Mouse (Mus musculus) heart, postnatal 4 days (tissue): ENCODE measurements around the gene Gm765. TPM values are rescaled to one million over a fixed set of nuclear protein-coding genes. Genes with fewer than 3 reads are reported as not detected.

Experiments
- DNase-seq: peaks from one replicate; pipeline ENCODE4 v3.0.0; 2021
- total RNA-seq, 2 experiments: library from RNA; stranded (reverse); gene quantifications; 2 replicates each; pipeline ENCODE4 v1.2.3; 2021

The Gm765 gene
- not detected for total RNA-seq

DNA sequence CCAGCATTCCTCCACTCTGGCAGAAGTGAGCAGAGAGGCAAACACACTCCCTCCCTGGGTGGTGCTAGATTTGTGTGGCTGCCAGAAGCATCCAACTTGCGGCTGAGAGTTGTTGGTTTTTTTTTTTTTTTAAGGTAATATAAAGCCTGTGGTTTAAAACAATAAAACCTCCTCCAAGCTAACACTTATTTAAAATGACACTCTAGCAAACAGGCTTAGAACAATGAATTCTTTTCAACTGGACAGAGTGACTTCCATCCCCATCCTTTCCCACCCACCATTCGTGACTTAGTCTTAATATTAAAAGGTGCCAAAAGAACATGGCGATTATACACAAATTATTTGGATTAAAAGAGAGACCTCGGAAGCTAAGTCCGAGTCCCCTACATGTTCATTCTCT is at the start of gene Gm765:
TSS of gene Gm765 (minus strand) at position 101 of the 400 bp plus-strand sequence.
- no peak for DNase-seq

DNA sequence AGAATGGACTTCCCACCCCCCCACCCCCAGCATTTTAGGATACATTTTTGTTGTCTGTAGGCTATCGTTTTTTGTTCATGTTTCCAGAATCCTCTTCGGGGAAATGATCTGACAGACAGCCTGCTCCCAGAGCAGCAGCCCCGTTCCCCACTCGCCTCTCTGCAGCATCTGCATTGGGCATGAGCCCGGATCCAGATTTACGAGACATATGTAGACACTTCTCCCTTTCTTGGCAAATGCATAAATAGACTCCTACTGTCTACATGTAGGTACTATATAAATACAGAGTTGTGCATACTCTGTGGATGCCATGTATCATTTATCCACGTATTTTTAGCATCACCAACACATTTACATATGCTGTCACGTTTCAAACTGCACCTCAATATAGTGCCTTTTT is 42.9 kb upstream of the Gm765 start:
- no peak for DNase-seq

DNA sequence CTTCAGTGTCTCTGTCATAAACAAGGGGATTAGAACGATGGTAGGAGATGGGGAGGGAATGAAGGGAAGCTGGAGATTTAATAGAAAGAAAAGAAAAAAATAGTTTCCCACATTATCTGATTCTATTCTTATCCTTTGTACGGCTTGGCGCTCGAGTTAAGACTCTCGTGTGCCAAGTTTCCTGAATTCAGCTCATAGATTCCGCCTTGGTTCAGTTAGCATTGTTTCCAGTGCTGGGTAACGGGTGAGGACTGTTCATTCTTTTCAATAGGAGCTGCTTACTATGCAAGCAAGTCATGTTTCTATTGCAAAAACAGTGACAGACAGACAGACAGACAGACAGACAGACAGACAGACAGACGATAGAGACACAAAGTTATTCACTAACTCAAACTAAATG is 41.9 kb upstream of the Gm765 start:
- DNase-seq, result no peak

DNA sequence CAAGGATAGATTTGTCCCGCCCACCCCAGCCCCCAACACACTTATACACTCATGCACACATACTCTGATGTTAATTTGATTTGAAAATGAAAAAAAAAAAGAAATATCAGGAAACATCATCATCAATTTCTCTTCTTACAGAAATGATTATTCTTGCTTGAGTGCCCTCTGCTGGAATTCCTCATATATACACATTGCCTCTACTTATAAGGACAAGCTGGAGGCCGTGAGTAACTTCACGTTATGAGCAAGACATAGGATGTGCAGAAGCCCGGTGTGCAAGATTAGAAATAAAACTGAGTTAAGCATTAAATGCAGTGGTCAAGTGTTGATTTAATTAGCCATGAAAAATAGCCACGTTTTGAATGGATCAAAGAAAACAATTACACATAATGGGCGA is 40.9 kb upstream of the Gm765 start:
- DNase-seq, result peak; percentile 14

DNA sequence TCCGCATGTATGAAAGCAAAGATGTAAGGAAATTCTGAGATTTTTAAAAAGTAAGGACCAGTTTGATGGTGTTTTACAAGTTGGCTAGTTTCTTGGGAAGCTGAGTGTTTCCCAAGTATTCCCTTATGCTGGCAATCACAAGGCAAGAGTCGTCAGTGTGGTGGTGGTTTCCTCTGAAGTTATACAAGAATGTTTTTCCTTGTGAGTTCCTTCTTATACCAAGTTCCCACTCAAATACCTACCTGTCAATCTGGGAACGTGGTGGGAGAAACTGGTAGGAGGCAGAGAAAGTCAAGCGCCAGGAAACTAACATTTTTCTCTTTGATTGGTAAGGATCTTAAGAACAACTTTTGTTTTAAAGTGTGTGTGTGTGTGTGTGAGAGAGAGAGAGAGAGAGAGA is 23.6 kb upstream of the Gm765 start:
- DNase-seq, result no peak

DNA sequence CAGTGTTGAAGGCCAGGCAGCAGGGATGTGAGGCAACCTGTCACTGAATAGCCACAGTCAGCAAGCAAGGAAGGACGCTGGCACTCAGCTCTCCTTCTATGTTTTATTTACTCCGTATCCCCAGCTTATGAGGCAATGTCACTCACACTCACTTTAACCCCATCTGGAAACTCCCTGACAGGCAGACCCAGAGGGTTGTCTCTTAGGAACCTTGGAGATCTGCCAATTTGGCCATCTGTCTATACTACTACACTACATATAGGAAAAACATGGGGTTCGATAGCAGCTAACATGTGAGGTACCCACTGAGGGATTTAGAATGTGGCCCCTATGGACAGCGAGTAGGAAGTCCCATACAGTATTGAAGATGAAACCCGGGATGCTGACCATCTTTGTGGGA is 12.7 kb upstream of the Gm765 start:
- no peak for DNase-seq

DNA sequence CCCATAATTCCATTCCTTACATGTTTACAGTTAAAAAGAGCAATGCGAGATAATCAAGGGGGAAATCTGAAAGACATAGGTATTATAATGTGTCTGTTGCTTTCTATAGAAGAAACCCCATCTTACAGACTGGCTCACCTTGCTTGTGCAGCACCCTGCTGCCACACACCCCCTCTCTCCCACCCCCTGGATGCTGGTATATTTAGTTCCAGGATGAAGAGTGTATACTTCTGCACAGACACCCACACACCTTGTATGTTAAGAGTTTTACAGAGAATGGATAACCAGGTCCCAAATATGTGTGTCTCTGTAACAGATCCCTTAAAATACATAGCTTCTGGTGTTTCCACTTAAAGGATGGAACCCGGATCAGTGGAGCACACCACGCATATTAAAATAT is 10.7 kb upstream of the Gm765 start:
- no peak for DNase-seq

DNA sequence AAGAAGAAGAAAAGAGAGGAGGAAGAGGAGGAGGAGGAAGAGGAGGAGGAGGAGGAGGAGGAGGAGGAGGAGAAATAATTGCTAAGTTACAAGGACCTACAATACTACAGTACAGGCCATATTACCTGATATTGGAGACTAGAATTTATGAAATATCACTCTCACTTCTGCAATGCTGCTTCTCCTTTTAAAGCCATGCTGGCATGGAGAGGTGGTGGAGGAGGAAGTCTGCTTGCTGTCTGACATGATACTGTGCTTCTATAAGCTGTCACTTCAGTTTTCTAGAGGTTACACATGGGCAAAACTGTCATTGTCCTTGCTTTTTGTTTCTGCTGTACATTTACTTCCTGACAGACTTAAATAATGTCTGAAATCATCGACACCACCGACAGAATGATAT is 9.8 kb downstream of the Gm765 start:
- no peak for DNase-seq

DNA sequence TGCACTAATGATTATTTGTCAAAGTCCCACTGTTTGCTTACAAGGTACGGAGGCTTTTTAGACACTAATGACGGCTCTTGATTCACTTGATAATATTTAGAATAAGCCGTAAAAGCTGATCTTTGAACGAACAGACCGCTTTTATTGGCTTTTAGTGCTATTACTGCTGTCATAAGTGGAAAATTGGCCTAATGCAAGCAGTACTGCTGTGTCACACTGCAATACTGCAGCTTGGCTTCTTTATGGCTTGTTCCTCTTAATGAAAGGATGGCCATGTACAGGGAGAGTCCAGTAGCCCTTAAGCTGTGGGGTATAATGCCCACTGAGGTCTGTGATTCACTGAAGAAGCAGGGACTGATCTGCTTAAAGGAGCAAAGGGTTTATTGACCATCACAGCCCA is 30.9 kb downstream of the Gm765 start:
- no peak for DNase-seq

DNA sequence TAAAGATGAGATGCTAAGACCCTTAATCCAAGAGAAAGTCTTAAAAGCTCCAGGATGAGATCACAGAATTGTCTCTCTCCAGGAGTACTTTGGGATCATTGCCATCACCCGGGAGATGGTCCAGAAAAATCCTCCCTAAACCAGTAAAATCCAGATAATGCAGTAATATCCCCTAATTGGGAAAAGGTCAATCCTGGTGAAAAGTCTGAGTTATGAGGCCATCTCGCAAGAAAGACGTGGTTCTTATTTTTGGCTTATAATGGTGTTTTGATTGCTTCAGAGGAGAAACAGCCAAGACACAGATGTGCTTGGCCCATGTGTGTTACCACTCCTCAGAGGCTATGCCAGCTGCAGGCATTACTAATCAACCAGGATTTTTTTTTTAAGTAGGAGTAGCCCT is 34.9 kb downstream of the Gm765 start:
- peak; percentile 31 for DNase-seq

DNA sequence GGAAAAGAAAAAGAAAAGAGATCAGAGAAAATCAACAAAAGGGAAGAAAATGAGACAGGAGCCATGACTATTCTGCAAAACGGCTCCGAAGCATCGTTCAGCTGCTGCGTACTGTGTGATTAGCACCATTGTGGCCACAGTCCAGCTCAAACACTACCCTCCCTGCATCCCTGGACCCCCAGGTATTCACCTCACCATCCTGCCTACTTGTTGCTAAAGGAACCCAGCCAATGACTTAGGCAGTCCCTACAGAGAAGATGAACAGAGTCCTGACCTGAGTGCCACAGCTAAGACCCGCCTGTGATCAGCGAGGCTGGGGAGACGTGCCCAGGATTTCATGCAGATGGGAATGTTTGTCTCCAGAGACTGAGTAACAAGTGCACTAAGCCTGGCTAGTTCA is 35.4 kb downstream of the Gm765 start:
- no peak for DNase-seq

DNA sequence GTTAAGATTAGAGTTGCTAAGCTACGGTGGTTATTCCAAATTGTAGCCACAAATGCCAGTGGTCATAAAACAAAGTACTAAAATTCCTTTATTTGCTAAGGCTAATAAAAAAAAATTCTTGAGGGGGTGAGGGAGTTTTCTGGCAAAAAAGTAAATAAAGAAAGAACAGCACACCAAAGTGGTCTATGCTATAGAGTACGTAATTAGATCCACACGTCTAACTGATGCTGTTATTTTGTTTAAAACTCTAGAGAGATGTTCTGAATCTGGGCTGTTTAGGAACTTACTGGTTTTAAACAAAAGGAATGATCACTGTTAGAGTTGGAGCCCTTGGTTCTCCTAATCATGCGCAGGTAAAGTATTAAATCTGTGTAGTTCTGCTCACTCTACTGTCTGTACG is 50.5 kb downstream of the Gm765 start:
- DNase-seq, result no peak

DNA sequence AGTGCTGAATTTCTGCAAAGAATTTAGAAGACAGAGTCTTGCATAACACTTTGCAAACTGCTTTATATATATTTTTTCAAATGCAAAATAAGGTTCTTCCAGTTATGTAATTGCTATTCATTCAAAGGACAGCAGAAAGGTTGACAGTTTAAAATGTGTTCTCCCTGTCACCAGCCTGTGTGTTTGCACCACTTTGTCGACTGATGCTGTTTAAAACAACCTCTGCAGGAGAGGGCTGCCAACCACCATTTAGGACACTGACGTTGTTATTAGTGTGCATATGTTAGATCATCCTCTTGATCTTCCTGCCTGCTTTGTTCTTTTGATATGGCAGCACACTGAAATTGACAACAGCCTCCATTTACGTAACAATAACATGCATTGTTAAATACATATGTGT is 54.2 kb downstream of the Gm765 start:
- no peak for DNase-seq

DNA sequence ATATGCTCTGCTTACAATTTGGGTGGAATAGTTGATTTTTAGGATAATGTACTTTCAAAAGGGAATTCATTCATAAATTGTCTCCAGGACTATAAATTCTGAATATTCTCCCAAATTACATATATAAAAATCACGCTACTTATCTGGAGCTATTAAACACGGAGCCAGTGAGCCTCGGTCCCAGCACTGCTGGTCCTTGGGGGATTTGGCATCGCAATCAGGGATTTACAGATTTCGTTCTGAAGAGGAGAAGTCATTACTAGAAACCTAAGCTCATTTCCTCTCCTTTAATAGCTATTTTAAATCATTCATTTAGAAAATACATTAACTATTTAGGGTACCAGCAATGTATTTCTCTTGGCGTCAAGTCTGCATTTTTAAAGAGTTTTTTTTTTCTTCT is 55.0 kb downstream of the Gm765 start:
- DNase-seq, result no peak

DNA sequence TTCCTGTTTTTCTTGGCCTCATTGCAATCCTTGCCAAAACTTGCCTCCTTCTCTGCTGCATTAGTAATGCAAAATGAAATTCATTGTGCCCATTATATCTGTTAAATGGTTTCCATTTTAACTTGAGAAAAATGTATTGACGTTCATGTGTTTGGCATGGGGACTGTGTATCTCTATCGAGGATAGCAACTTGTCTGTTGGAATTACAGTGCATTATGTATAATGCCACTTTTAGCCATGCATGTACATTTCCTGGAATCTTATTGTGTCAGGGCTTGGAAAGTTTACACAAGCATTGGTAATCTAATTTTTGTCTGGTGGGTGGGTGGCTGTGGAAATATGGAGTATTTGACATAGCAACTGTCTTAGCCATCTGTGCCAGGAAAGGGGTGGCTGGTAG is 57.4 kb downstream of the Gm765 start:
- no peak for DNase-seq

DNA sequence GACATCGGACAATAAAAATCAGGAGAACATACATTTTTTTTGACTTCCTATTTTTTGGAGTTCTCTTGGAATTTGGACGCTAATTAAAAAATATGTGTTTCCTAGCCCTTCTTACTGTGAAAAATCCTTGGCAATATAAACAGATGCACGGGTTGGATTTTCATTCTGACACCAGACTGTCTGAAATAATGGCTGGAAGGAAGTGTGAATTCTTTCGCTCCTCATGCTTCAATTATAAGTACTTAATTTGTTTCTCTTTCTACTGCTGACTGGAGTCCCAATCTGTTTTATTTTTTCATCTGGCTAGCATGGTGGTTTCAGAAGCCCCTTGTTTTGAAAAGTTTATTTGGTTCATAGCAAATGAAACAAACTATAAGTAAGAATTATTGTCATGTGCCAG is 59.8 kb downstream of the Gm765 start:
- no peak for DNase-seq

DNA sequence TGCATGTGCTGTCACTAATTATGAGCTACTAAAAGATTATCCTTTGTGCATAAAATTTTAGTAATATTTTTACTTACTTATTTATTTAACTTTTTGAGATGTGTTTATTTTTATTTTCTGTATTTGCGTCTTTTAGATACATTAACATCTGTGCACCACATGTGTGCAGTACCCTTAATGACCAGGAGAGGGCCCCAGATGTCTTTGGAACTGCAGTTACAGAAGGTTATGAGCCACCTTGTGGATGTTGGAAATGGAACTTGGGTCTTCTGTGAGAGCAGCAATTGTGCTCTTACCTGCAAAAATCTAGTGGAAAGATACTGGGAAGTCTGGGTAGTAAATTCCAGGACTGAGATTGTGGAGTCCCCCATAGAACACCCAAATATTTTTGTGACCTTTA is 71.0 kb downstream of the Gm765 start:
- DNase-seq, result peak; percentile 69

DNA sequence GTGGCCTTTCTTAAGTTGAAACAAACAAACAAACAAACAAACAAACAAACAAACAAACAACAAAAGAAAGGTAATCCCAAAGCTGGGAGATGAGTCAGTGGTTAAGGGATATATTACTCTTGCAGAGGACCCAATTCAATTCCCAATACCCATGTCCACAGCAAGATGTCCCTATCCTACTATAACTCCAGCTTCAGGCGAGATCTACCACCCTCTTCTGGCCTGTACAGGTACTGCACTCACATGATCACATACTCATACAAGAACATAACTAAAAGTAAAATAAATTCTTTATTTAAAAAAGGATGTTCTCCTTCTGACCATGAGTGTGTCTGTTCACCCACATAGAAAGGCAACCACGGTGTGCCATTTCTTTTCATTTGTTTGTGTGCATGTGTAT is 79.6 kb downstream of the Gm765 start:
- no peak for DNase-seq

DNA sequence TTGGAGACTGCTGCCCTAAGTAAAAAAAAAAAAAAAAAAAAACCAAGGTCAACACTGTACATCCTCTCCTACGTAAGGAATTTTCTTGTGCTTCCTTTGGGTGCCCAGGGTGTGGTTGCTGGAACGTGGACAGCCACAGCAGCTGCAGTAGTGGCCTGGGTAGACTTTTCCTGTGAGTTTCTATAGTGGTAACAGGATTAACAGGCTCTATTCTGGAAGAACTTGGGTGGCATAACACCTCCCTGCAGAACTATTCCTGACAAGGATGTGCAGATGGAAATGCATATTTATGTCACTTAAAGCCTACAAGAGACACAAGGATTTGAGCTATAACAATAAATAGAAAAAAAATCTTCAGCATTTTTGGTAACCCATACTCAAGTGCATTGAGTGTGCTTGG is 83.5 kb downstream of the Gm765 start:
- DNase-seq, result no peak

DNA sequence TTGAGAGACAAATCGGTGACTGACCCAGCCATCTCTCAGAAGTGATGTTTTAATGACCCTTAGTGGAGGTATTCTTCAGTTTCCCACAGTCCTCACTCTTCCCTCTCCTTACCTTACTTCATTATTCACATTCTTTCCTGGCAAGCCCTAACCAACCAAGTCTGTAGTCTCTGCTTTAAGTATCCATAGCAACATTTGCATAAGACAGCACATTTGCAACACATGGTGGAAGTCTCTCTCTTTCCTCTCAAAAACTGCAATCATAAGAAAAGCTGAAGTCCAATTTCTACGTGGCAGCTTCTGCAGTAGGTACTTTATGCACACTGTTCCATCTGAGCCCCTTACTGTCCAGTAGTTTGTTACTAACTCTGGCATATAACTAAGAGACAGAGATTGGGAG is 96.1 kb downstream of the Gm765 start:
- DNase-seq, result no peak

DNA sequence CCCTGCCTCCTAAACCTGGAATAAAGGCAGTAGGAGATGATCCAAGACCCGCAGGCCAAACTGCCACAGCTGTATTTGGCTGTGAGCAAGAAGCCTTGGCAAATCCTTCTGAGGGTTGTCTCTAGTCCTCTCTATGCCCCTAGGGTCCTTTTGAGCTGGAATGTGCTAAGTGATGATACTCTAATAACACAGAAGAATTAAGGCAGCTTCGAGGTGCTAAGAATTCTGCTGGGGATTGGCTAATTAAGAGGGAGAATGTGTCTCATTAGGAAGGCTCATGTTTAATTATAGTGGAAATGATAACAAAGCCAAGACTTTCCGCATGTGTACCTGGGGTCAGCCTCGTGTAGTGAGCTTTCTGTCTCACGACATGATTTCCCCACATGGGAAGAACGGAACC is 99.4 kb downstream of the Gm765 start:
- DNase-seq, result no peak

DNA sequence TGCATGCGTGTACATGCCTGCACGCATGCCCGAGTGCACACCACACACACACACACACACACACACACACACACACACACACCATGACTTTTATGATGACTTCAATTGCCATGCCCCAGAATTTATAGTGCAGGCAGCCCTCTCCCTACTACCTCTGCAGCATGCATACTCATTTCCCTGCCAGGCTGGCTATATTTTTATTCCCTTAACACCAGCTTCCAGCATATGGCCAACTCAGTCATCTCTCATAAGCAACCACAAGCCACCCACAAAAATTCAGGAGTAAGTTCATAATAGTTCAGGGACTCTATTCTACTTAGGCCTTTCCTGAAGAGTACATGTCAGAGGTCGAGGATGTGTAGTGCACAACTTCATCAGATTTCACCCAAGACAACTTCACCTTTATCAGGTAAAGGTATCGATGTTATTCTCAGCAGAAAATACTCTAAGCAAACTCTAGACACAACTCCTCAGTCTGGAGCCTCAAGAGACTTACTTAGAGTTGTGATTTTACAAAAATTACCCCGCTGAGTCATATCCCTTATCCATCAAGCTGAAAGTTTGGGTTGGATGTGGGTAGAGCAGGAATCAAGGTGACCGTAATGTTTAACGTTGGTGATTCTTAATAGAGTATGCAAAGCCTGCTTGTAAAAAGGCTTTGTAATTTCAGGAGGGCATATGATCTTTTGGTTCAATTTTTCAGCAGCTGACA is 101.8 kb downstream of the Gm765 start:
- DNase-seq, result no peak

DNA sequence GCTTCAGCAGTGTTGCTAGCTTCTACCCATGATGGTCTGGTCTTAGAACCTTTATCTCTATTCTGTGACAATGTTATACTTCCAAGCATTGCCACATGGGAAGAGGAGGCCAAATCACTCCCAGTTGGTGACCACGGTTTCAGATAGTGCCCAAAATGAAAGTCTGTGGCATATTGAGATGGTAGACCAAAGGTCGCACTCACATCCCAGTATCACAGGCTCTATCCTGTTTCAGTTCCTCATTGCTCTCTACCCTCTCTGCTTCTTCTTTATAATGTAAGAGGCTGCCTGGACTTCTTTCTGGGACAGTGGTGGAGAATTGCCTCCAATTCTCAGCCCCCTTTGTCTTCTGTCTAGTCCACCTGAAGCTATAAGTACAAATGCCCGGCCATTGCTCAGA is 108.5 kb downstream of the Gm765 start:
- no peak for DNase-seq

DNA sequence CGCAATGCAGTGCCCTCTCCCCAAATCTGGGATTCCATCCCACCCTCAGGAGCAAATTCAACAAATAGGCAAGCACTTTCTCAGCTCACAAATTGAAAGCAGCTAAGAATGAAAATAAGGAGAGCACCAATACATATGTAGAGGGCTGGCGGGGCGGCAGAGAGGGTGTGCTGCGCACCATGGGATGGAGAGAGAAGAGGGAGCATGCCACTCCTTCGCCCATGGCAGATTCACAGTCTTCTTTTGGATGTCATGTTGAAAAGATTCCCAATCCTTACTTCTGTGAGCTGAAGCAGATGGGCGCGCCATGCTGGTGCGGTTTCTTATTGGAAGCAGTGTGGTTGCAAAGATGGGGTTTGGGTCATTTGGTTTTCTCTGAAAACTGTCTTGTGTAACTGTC is 118.6 kb downstream of the Gm765 start:
- DNase-seq, result no peak

DNA sequence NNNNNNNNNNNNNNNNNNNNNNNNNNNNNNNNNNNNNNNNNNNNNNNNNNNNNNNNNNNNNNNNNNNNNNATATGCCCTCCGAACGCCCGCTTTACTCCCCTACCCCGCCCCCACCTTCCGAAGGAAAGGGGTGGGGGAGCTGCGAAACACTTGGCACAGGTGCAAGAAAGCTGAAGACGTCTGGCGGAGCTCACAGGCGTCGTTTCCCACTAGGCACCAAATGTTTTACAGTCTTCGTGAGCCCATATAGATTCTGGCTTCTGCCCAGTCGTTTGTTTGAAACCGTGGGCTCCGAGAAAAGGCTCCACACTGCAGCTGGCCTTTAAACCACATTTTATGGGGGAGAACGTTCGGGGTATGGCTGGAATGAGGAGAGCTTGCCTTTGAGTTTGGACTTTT is 120.6 kb downstream of the Gm765 start:
- DNase-seq, result no peak
